Mouse (Mus musculus) forebrain, embryonic 12.5 days (tissue): ENCODE measurements around the gene Cacnb4. TPM values are rescaled to one million over a fixed set of nuclear protein-coding genes. Genes with fewer than 3 reads are reported as not detected.
A peak's percentile ranks its signal among the peaks of the same experiment; 100 is the strongest.

ENCODE experiments used
- ATAC-seq: fragments of 200-750 bp; cut with Nextera tagmentation; 2 replicates; pipeline ENCODE4 v1.8.0; 2017; ENCODE audit warnings: moderate TSS enrichment; ENCODE audit not compliant: low FRiP score
- H3K27ac ChIP-seq: fragments of 300-500 bp; sonication (generic); 2 replicates; pipeline ENCODE4 v1.5.1; 2016; ENCODE audit warnings: mild to moderate bottlenecking
- H3K27me3 ChIP-seq: fragments of 300-500 bp; sonication (generic); 2 replicates; pipeline ENCODE4 v1.6.1; 2016; ENCODE audit warnings: mild to moderate bottlenecking
- H3K36me3 ChIP-seq: fragments of 300-500 bp; sonication (generic); replicated peaks from 2 replicates; pipeline ENCODE4 v1.6.1; 2016; ENCODE audit warnings: mild to moderate bottlenecking
- H3K4me1 ChIP-seq: fragments of 300-500 bp; sonication (generic); 2 replicates; pipeline ENCODE4 v1.6.1; 2016
- H3K4me2 ChIP-seq: fragments of 300-500 bp; sonication (generic); 2 replicates; pipeline ENCODE4 v1.6.1; 2016; ENCODE audit warnings: mild to moderate bottlenecking, moderate library complexity
- H3K4me3 ChIP-seq: fragments of 300-500 bp; sonication (generic); replicated peaks from 2 replicates; pipeline ENCODE4 v1.5.1; 2016; ENCODE audit warnings: mild to moderate bottlenecking
- H3K9ac ChIP-seq: fragments of 300-500 bp; sonication (generic); 2 replicates; pipeline ENCODE4 v1.6.1; 2016; ENCODE audit warnings: mild to moderate bottlenecking
- H3K9me3 ChIP-seq: fragments of 300-500 bp; sonication (generic); 2 replicates; pipeline ENCODE4 v1.6.1; 2016
- WGBS: fragments of 180-500 bp; shearing (Covaris S2); methylation state at CpG from one replicate; pipeline ENCODE4 v1.1.7; 2016; 5-methylcytosine and 5-hydroxymethylcytosine counted together
- polyA plus RNA-seq: library from polyadenylated mRNA; unstranded; fragments of >200 nt; fragmentation: Nextera tagmentation; extraction: Ambion mirVana; gene quantifications from 2 replicates; pipeline ENCODE4 v1.2.1, GENCODE M21; 2016

The Cacnb4 gene
- polyA plus RNA-seq, 1 experiment from 2014 or later = 4.1 TPM

- Histone ChIP-seq H3K27me3 (peaks cover 32% of the 10 kb centered on the region), H3K36me3 (no peaks in the 10 kb centered on the region), H3K9me3 (no peaks in the 10 kb centered on the region), H3K27ac (no peak overlapping the region), H3K4me3 (no peak overlapping the region), H3K4me1 (peaks cover 16% of the 10 kb centered on the region), H3K4me2 (no peak overlapping the region), H3K9ac (no peak overlapping the region)
- 72% methylated on average over 4 of the region's 4 CpGs for WGBS
- ATAC-seq = no peak
Observed at GRCm38 (mm10) chr2:52677589-52677988, 958 bp upstream of the Cacnb4 start.

- WGBS = 11% methylated on average over 6 of the region's 6 CpGs
Observed at GRCm38 (mm10) chr2:52676913-52677303, 277 bp upstream of the Cacnb4 start.

GRCm38 (mm10) chr2:52675278-52675987, 1.2 kb downstream of the Cacnb4 start:
- H3K4me1 ChIP-seq = peaks cover 16% of the 10 kb centered on the region
- peak overlapping the region; percentile 98 for H3K4me2 ChIP-seq
- H3K27me3 ChIP-seq = peaks cover 38% of the 10 kb centered on the region
- H3K4me3 ChIP-seq = peak overlapping the region; percentile 69
- peak; percentile 74; the same call in 1 of the 2 replicates for ATAC-seq
- no peaks in the 10 kb centered on the region for H3K36me3 ChIP-seq
- no peak overlapping the region for H3K27ac ChIP-seq
- no peaks in the 10 kb centered on the region for H3K9me3 ChIP-seq
- peak overlapping the region; percentile 77 for H3K9ac ChIP-seq
- 0% methylated on average over 36 of the region's 42 CpGs for WGBS

More at GRCm38 (mm10) chr2:52676913-52677303, 277 bp upstream of the Cacnb4 start:
- H3K4me1 ChIP-seq = peaks cover 16% of the 10 kb centered on the region
- no peaks in the 10 kb centered on the region for H3K9me3 ChIP-seq
- H3K4me3 ChIP-seq = peak overlapping the region; percentile 69
- H3K27ac ChIP-seq = no peak overlapping the region
- H3K4me2 ChIP-seq = peak overlapping the region; percentile 98
- H3K27me3 ChIP-seq = peaks cover 38% of the 10 kb centered on the region
- ATAC-seq = no peak
- no peaks in the 10 kb centered on the region for H3K36me3 ChIP-seq
- peak overlapping the region; percentile 77; the same call in 1 of the 2 replicates for H3K9ac ChIP-seq

- Histone ChIP-seq H3K36me3 (no peaks in the 10 kb centered on the region), H3K27ac (no peak overlapping the region), H3K27me3 (peaks cover 38% of the 10 kb centered on the region), H3K4me3 (peak overlapping the region; percentile 69), H3K9ac (0 out of 2 replicates have a peak overlapping the region, but pooled peaks have one; percentile 77), H3K4me2 (peak overlapping the region; percentile 98), H3K4me1 (peaks cover 16% of the 10 kb centered on the region), H3K9me3 (no peaks in the 10 kb centered on the region)
- no peak for ATAC-seq
- under 1% methylated on average over 19 of the region's 19 CpGs for WGBS
Observed at GRCm38 (mm10) chr2:52674886-52675277, 1.7 kb downstream of the Cacnb4 start.

- H3K4me3 ChIP-seq = no peak overlapping the region
- H3K27ac ChIP-seq = no peak overlapping the region
- H3K4me2 ChIP-seq = no peak overlapping the region
- WGBS = 77% methylated on average over 1 of the region's 1 CpGs
- no peaks in the 10 kb centered on the region for H3K36me3 ChIP-seq
- no peaks in the 10 kb centered on the region for H3K9me3 ChIP-seq
- H3K4me1 ChIP-seq = peaks cover 16% of the 10 kb centered on the region
- no peak for ATAC-seq
- H3K27me3 ChIP-seq = peaks cover 31% of the 10 kb centered on the region
- H3K9ac ChIP-seq = no peak overlapping the region
Observed at GRCm38 (mm10) chr2:52673172-52673571, 3.5 kb downstream of the Cacnb4 start.

- no peak overlapping the region for H3K27ac ChIP-seq
- no peaks in the 10 kb centered on the region for H3K36me3 ChIP-seq
- peaks cover 21% of the 10 kb centered on the region for H3K27me3 ChIP-seq
- ATAC-seq = no peak
- H3K9me3 ChIP-seq = no peaks in the 10 kb centered on the region
- peaks cover 10% of the 10 kb centered on the region for H3K4me1 ChIP-seq
- no peak overlapping the region for H3K4me2 ChIP-seq
- 87% methylated on average over 5 of the region's 5 CpGs for WGBS
- no peak overlapping the region for H3K9ac ChIP-seq
- no peak overlapping the region for H3K4me3 ChIP-seq
Observed at GRCm38 (mm10) chr2:52670733-52671132, 5.9 kb downstream of the Cacnb4 start.

- no peak for ATAC-seq
- H3K4me3 ChIP-seq = no peak overlapping the region
- 92% methylated on average over 6 of the region's 6 CpGs for WGBS
Observed at GRCm38 (mm10) chr2:52668480-52668879, 8.2 kb downstream of the Cacnb4 start.

GRCm38 (mm10) chr2:52656722-52657121, 19.9 kb downstream of the Cacnb4 start:
- Histone ChIP-seq H3K27ac (no peak overlapping the region), H3K36me3 (no peaks in the 10 kb centered on the region), H3K9ac (no peak overlapping the region), H3K4me3 (no peak overlapping the region), H3K27me3 (0 out of 2 replicates have a peak, but pooled peaks cover 4% of the 10 kb centered on the region), H3K4me1 (no peaks in the 10 kb centered on the region), H3K4me2 (no peak overlapping the region), H3K9me3 (no peaks in the 10 kb centered on the region)
- 92% methylated on average over 5 of the region's 5 CpGs for WGBS
- no peak for ATAC-seq

More at GRCm38 (mm10) chr2:52668480-52668879, 8.2 kb downstream of the Cacnb4 start:
- Histone ChIP-seq H3K27ac (no peak overlapping the region), H3K4me1 (no peaks in the 10 kb centered on the region), H3K9ac (no peak overlapping the region), H3K4me2 (no peak overlapping the region), H3K36me3 (no peaks in the 10 kb centered on the region), H3K9me3 (no peaks in the 10 kb centered on the region), H3K27me3 (peaks cover 10% of the 10 kb centered on the region; the same call in 1 of the 2 replicates)

GRCm38 (mm10) chr2:52654541-52654940, 22.1 kb downstream of the Cacnb4 start:
- Histone ChIP-seq H3K36me3 (no peaks in the 10 kb centered on the region), H3K27ac (no peak overlapping the region), H3K4me3 (no peak overlapping the region), H3K4me1 (no peaks in the 10 kb centered on the region), H3K9me3 (no peaks in the 10 kb centered on the region), H3K9ac (no peak overlapping the region), H3K27me3 (no peaks in the 10 kb centered on the region), H3K4me2 (no peak overlapping the region)
- ATAC-seq = no peak
- WGBS = 87% methylated on average over 4 of the region's 4 CpGs

- Histone ChIP-seq H3K27ac (no peak overlapping the region), H3K9me3 (no peaks in the 10 kb centered on the region), H3K4me2 (no peak overlapping the region), H3K27me3 (no peaks in the 10 kb centered on the region), H3K4me1 (0 out of 2 replicates have a peak, but pooled peaks cover 2% of the 10 kb centered on the region), H3K36me3 (no peaks in the 10 kb centered on the region), H3K9ac (no peak overlapping the region), H3K4me3 (no peak overlapping the region)
- 90% methylated on average over 6 of the region's 6 CpGs for WGBS
- no peak for ATAC-seq
Observed at GRCm38 (mm10) chr2:52651547-52651946, 25.1 kb downstream of the Cacnb4 start.

- no peaks in the 10 kb centered on the region for H3K27me3 ChIP-seq
- H3K4me2 ChIP-seq = no peak overlapping the region
- 0 out of 2 replicates have a peak, but pooled peaks cover 2% of the 10 kb centered on the region for H3K4me1 ChIP-seq
- no peak overlapping the region for H3K27ac ChIP-seq
- H3K4me3 ChIP-seq = no peak overlapping the region
- H3K9me3 ChIP-seq = no peaks in the 10 kb centered on the region
- WGBS = 80% methylated on average over 8 of the region's 8 CpGs
- no peak for ATAC-seq
- no peaks in the 10 kb centered on the region for H3K36me3 ChIP-seq
- H3K9ac ChIP-seq = no peak overlapping the region
Observed at GRCm38 (mm10) chr2:52647255-52647998, 29.2 kb downstream of the Cacnb4 start.

GRCm38 (mm10) chr2:52643657-52644056, 33.0 kb downstream of the Cacnb4 start:
- no peaks in the 10 kb centered on the region for H3K27me3 ChIP-seq
- no peak for ATAC-seq
- no peaks in the 10 kb centered on the region for H3K9me3 ChIP-seq
- H3K27ac ChIP-seq = no peak overlapping the region
- H3K9ac ChIP-seq = no peak overlapping the region
- H3K36me3 ChIP-seq = no peaks in the 10 kb centered on the region
- H3K4me3 ChIP-seq = no peak overlapping the region
- H3K4me2 ChIP-seq = no peak overlapping the region
- H3K4me1 ChIP-seq = 0 out of 2 replicates have a peak, but pooled peaks cover 2% of the 10 kb centered on the region
- 87% methylated on average over 6 of the region's 6 CpGs for WGBS
